In the genomic region with DNA sequence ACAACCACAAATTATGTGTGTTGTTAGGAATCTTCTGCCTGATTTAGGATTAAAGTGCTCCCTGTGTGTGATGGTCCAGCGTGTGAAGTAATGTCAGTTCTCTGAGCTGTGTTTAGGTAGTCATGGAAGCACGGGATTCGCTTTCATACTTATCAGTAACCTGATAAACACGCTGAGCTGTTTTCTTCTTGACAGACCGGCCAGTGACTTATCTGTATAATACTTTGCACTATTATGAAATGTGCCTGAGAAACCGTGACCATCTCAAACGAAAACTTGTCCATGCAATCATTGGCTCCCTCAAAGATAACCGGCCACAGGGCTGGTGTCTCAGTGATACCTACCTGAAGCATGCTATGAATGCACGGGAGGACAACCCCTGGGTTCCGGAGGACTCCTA, we compare ENCODE assay signal across 31 mouse cellular contexts. TPM values are rescaled to one million over a fixed set of nuclear protein-coding genes. Genes with fewer than 3 reads are reported as not detected.
"Had no signal": no experiment of that assay in that cellular context is flagged by ENCODE, and none has a peak within 500 bp of the region (broad histone marks: within the 10 kb centered on the region; RNA-seq: fewer than 3 reads in every experiment).

No protein-coding gene starts in this region.

- H3K9me3 ChIP-seq: embryonic facial prominence, embryonic 10.5 days; embryonic facial prominence, embryonic 12.5 days; embryonic facial prominence, embryonic 13.5 days; embryonic facial prominence, embryonic 15.5 days; forebrain, embryonic 10.5 days; forebrain, embryonic 12.5 days; forebrain, embryonic 13.5 days; forebrain, embryonic 15.5 days had no signal

- DNase-seq: cerebellum, adult 18-20 months; cerebellum, adult 2 months; cerebellum, adult 8-10 months; cerebellum, adult 9-10 months; cerebellum, adult 9-11 months; cerebellum, postnatal 10 days; cerebellum, postnatal 14 days; cerebellum, postnatal 25 days; cerebellum, postnatal 36 days; embryo, embryonic 11 days; forebrain, postnatal 0 days; gastrocnemius, adult 2 months; gastrocnemius, postnatal 10 days; gastrocnemius, postnatal 14 days; gastrocnemius, postnatal 25 days; gastrocnemius, postnatal 36 days; heart, adult 18-20 months had no signal

- H3K27ac ChIP-seq: embryonic facial prominence, embryonic 10.5 days; embryonic facial prominence, embryonic 12.5 days; embryonic facial prominence, embryonic 13.5 days; embryonic facial prominence, embryonic 15.5 days; forebrain, embryonic 10.5 days; forebrain, embryonic 12.5 days; forebrain, embryonic 13.5 days; forebrain, embryonic 15.5 days; gastrocnemius, adult 2 months had no signal

- H3K9ac ChIP-seq: embryonic facial prominence, embryonic 12.5 days; embryonic facial prominence, embryonic 13.5 days; embryonic facial prominence, embryonic 15.5 days; forebrain, embryonic 12.5 days; forebrain, embryonic 13.5 days; forebrain, embryonic 15.5 days; forebrain, postnatal 0 days had no signal

- H3K4me3 ChIP-seq: embryonic facial prominence, embryonic 10.5 days; embryonic facial prominence, embryonic 12.5 days; embryonic facial prominence, embryonic 13.5 days; embryonic facial prominence, embryonic 15.5 days; erythroblast, embryonic 14.5 days; forebrain, embryonic 10.5 days; forebrain, embryonic 12.5 days; forebrain, embryonic 13.5 days; forebrain, embryonic 15.5 days; gastrocnemius, adult 2 months had no signal

- H3K4me1 ChIP-seq: embryonic facial prominence, embryonic 10.5 days; embryonic facial prominence, embryonic 12.5 days; embryonic facial prominence, embryonic 13.5 days; embryonic facial prominence, embryonic 15.5 days; forebrain, embryonic 10.5 days; forebrain, embryonic 12.5 days; forebrain, embryonic 13.5 days; forebrain, embryonic 15.5 days had no signal

- H3K4me2 ChIP-seq: embryonic facial prominence, embryonic 12.5 days; embryonic facial prominence, embryonic 13.5 days; embryonic facial prominence, embryonic 15.5 days; forebrain, embryonic 12.5 days; forebrain, embryonic 13.5 days; forebrain, embryonic 15.5 days had no signal

- ATAC-seq: forebrain, embryonic 13.5 days; forebrain, embryonic 14.5 days; forebrain, embryonic 15.5 days; forebrain, embryonic 16.5 days; forebrain, postnatal 0 days had no signal

- H3K27me3 ChIP-seq: embryonic facial prominence, embryonic 12.5 days; embryonic facial prominence, embryonic 13.5 days; embryonic facial prominence, embryonic 15.5 days; forebrain, embryonic 12.5 days; forebrain, embryonic 13.5 days; forebrain, embryonic 15.5 days had no signal

RNA-seq across cellular contexts. Expression of gene Arg1, which starts 21.7 kb away (rescaled TPM):
- total RNA-seq: common myeloid progenitor, adult 5-6 weeks; gastrocnemius, adult 18-20 months; gastrocnemius, adult 2 months; gastrocnemius, postnatal 36 days; granulocyte monocyte progenitor cell, adult 5-6 weeks; heart, adult 18-20 months had no signal
- polyA plus RNA-seq: erythroblast, embryonic 14.5 days had no signal
